Mouse (Mus musculus) lung, postnatal 4 days (tissue): ENCODE measurements around the gene Olfr577.

Source experiments
- DNase-seq, 2 experiments: peaks; one replicate each; pipeline ENCODE4 v3.0.0; 2021

Gene Olfr577

GRCm38 (mm10) chr7:102975843-102976242 lies at the start of gene Olfr577:
Olfr577 (minus strand) TSS chr7:102975943.
- DNase-seq: no peak

GRCm38 (mm10) chr7:102989224-102989623 lies 13.5 kb upstream of the Olfr577 start, which contains the start of gene Olfr578:
Olfr578 (minus strand) TSS chr7:102989324.
- DNase-seq: no peak

GRCm38 (mm10) chr7:102974399-102974798 lies 1.3 kb downstream of the Olfr577 start:
- DNase-seq: no peak

- DNase-seq: no peak
Observed at GRCm38 (mm10) chr7:102962360-102962759, 13.4 kb downstream of the Olfr577 start, which contains the start of gene Olfr576. Olfr576 (plus strand) TSS chr7:102962660.

GRCm38 (mm10) chr7:102958593-102958992 lies 17.1 kb downstream of the Olfr577 start, which contains the start of gene Olfr575:
Olfr575 (minus strand) TSS chr7:102958775.
- DNase-seq: no peak

GRCm38 (mm10) chr7:102958137-102958536 lies 17.6 kb downstream of the Olfr577 start:
- DNase-seq: no peak

GRCm38 (mm10) chr7:102950732-102951131 lies 25.0 kb downstream of the Olfr577 start:
- no peak for DNase-seq

GRCm38 (mm10) chr7:102948167-102948566 lies 27.6 kb downstream of the Olfr577 start, which contains the start of gene Olfr574:
Olfr574 (plus strand) TSS chr7:102948467.
- no peak for DNase-seq

GRCm38 (mm10) chr7:102943417-102943816 lies 32.3 kb downstream of the Olfr577 start:
- no peak for DNase-seq

GRCm38 (mm10) chr7:102942475-102942874 lies 33.3 kb downstream of the Olfr577 start, which contains the start of gene Olfr573-ps1:
Olfr573-ps1 (minus strand) TSS chr7:102942575.
- no peak for DNase-seq

GRCm38 (mm10) chr7:102927105-102927504 lies 48.6 kb downstream of the Olfr577 start:
- DNase-seq: no peak

- DNase-seq: no peak
Observed at GRCm38 (mm10) chr7:102924109-102924508, 51.6 kb downstream of the Olfr577 start, which contains the start of gene Olfr572. Olfr572 (plus strand) TSS chr7:102924409.
